Mouse (Mus musculus): ENCODE results near the gene Clptm1. TPM values are rescaled to one million over a fixed set of nuclear protein-coding genes. Genes with fewer than 3 reads are reported as not detected.

The Clptm1 gene
- polyA plus RNA-seq, 1 experiment from 2014 or later: 98.6 TPM

Other genes with a start within 250 kb of the Clptm1 start
- 9.3 and 10.5 TPM in 2 replicates for gene Mark4, start 206.2 kb downstream of the Clptm1 start, polyA plus RNA-seq (2014; fragmentation: Nextera tagmentation; extraction: Ambion mirVana)
- 1.3 and 1.8 TPM in 2 replicates for gene Exoc3l2, start 201.7 kb downstream of the Clptm1 start, polyA plus RNA-seq (2014; fragmentation: Nextera tagmentation; extraction: Ambion mirVana)
- 1.4 and 1.7 TPM in 2 replicates for gene Bloc1s3, start 156.7 kb downstream of the Clptm1 start, polyA plus RNA-seq (2014; fragmentation: Nextera tagmentation; extraction: Ambion mirVana)
- gene Trappc6a, start 156.6 kb downstream of the Clptm1 start, polyA plus RNA-seq (2014; fragmentation: Nextera tagmentation; extraction: Ambion mirVana): 87.3 and 92.9 TPM in 2 replicates
- not detected in 2 replicates for gene Nkpd1, start 147.2 kb downstream of the Clptm1 start, polyA plus RNA-seq (2014; fragmentation: Nextera tagmentation; extraction: Ambion mirVana)
- gene Ppp1r37, start 102.0 kb downstream of the Clptm1 start, polyA plus RNA-seq (2014; fragmentation: Nextera tagmentation; extraction: Ambion mirVana): 2.9 and 5.3 TPM in 2 replicates
- gene Zfp296, start 87.7 kb downstream of the Clptm1 start, polyA plus RNA-seq (2014; fragmentation: Nextera tagmentation; extraction: Ambion mirVana): 0.13 and 0.38 TPM in 2 replicates
- gene Gemin7, start 87.4 kb downstream of the Clptm1 start, polyA plus RNA-seq (2014; fragmentation: Nextera tagmentation; extraction: Ambion mirVana): 140 and 144 TPM in 2 replicates
- 26.6 and 29.2 TPM in 2 replicates for gene Clasrp, start 60.5 kb downstream of the Clptm1 start, polyA plus RNA-seq (2014; fragmentation: Nextera tagmentation; extraction: Ambion mirVana)
- 4.8 and 6.1 TPM in 2 replicates for gene Relb, start 35.6 kb downstream of the Clptm1 start, polyA plus RNA-seq (2014; fragmentation: Nextera tagmentation; extraction: Ambion mirVana)
- 0.57 and 2.2 TPM in 2 replicates for gene Apoc2, start 12.9 kb upstream of the Clptm1 start, polyA plus RNA-seq (2014; fragmentation: Nextera tagmentation; extraction: Ambion mirVana)
- not detected in 2 replicates for gene Gm44805, start 16.4 kb upstream of the Clptm1 start, polyA plus RNA-seq (2014; fragmentation: Nextera tagmentation; extraction: Ambion mirVana)
- 0.31 TPM in 1 of 2 replicates, not detected in the other for gene Apoc4, start 16.4 kb upstream of the Clptm1 start, polyA plus RNA-seq (2014; fragmentation: Nextera tagmentation; extraction: Ambion mirVana)
- gene Apoc1, start 27.6 kb upstream of the Clptm1 start, polyA plus RNA-seq (2014; fragmentation: Nextera tagmentation; extraction: Ambion mirVana): 14.3 and 14.6 TPM in 2 replicates
- gene Apoe, start 34.2 kb upstream of the Clptm1 start, polyA plus RNA-seq (2014; fragmentation: Nextera tagmentation; extraction: Ambion mirVana): 644 and 695 TPM in 2 replicates
- 130 and 135 TPM in 2 replicates for gene Tomm40, start 50.4 kb upstream of the Clptm1 start, polyA plus RNA-seq (2014; fragmentation: Nextera tagmentation; extraction: Ambion mirVana)
- 63.4 and 68.4 TPM in 2 replicates for gene Nectin2, start 85.5 kb upstream of the Clptm1 start, polyA plus RNA-seq (2014; fragmentation: Nextera tagmentation; extraction: Ambion mirVana)
- gene Bcam, start 106.0 kb upstream of the Clptm1 start, polyA plus RNA-seq (2014; fragmentation: Nextera tagmentation; extraction: Ambion mirVana): 293 and 321 TPM in 2 replicates
- gene Cblc, start 131.8 kb upstream of the Clptm1 start, polyA plus RNA-seq (2014; fragmentation: Nextera tagmentation; extraction: Ambion mirVana): 0.53 TPM in 1 of 2 replicates, not detected in the other
- gene Bcl3, start 157.7 kb upstream of the Clptm1 start, polyA plus RNA-seq (2014; fragmentation: Nextera tagmentation; extraction: Ambion mirVana): 1.7 and 2.0 TPM in 2 replicates
- not detected in 2 replicates for gene Gm19345, start 187.0 kb upstream of the Clptm1 start, polyA plus RNA-seq (2014; fragmentation: Nextera tagmentation; extraction: Ambion mirVana)
- gene Ceacam16, start 196.3 kb upstream of the Clptm1 start, polyA plus RNA-seq (2014; fragmentation: Nextera tagmentation; extraction: Ambion mirVana): not detected in 2 replicates
- not detected in 2 replicates for gene Ceacam19, start 222.9 kb upstream of the Clptm1 start, polyA plus RNA-seq (2014; fragmentation: Nextera tagmentation; extraction: Ambion mirVana)